Mouse (Mus musculus) subcutaneous adipose tissue, adult 2 months (tissue): ENCODE measurements around the gene A2m. TPM values are rescaled to one million over a fixed set of nuclear protein-coding genes. Genes with fewer than 3 reads are reported as not detected.

Source experiments
- polyA plus RNA-seq: library from polyadenylated mRNA; depleted of rRNA; stranded (reverse); fragments of >200 nt; gene quantifications from 2 replicates; pipeline ENCODE4 v1.2.3, GENCODE M21; 2012; ENCODE audit warnings: low replicate concordance; rRNA removed

The A2m gene
- 91.5 TPM in 1 of 2 replicates, not detected in the other for polyA plus RNA-seq

GRCm38 (mm10) chr6:121635076-121635475 is at the start of gene A2m:
Gene A2m, plus strand, starts transcription at chr6:121635376.

Other genes with a start within 250 kb of the A2m start
- gene Iqsec3, start 161.7 kb upstream of the A2m start, polyA plus RNA-seq: 1.1 and 1.8 TPM in 2 replicates
- gene Gm7298, start 97.6 kb downstream of the A2m start, polyA plus RNA-seq: 0.10 TPM in 1 of 2 replicates, not detected in the other
- gene Mug1, start 203.2 kb downstream of the A2m start, polyA plus RNA-seq: 0.04 and 2.7 TPM in 2 replicates